ENCODE assay signal across 9 mouse cellular contexts in the genomic region with DNA sequence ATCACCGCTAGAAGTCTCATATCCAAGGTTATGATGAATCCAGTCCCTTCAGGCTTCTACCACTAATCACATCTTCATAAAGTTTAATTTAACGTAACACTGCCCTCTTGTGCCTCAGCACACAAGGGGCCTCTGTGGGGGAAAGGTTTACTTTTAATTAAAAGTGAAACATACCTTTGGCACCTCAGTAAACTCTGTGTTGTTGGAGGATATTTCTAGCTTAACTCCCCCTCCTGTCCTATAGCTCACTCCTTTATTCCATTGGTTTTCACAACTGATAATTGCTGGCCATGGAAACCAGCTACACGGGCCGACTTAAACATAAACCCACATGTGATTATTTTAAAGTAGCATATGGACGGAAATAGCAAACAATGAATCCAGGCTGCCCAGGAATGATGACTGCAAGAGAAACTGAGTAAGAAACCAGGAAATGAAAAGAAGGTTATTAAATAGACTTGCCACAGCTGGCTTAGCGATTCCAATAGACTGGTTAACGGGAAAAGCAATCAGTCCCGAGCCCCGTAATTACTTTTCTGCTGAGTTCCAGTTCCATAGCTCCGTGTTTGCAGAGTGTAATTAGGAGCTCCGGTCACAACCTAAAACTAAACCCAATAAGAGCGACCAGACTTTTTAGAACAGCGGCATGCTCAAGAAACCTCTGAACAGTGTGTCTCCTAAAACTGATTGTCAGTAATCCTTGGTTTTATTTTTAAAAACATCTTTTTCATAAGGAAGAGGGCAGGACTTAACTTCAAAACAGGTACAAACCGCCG.
A peak's percentile ranks its signal among the peaks of the same experiment; 100 is the strongest.
DNase-seq lines count a peak whose midpoint lies in the region; ATAC-seq lines count a peak whose summit lies in the region.
"Had no signal": no experiment of that assay in that cellular context is flagged by ENCODE, and none has a peak within 500 bp of the region (broad histone marks: within the 10 kb centered on the region; RNA-seq: fewer than 3 reads in every experiment).

No protein-coding gene starts in this region.

- H3K4me3 ChIP-seq in midbrain, embryonic 11.5 days (ENCODE audit: low read depth, low read length): no peak overlapping the region
- no peak overlapping the region for H3K4me3 ChIP-seq in midbrain, embryonic 10.5 days

- no peak overlapping the region for H3K4me2 ChIP-seq in midbrain, embryonic 11.5 days

- no peaks in the 10 kb centered on the region for H3K36me3 ChIP-seq in midbrain, embryonic 11.5 days (ENCODE audit: control insufficient read depth, insufficient read depth, low read length)
- no peaks in the 10 kb centered on the region for H3K36me3 ChIP-seq in midbrain, embryonic 10.5 days

- DNase-seq in cerebellum, adult 9-10 months: peak; percentile 0
- DNase-seq in cerebellum, adult 11 months: no peak
- peak; percentile 76 for DNase-seq in midbrain, embryonic 11.5 days (ENCODE audit: low spot score, missing footprints)
- DNase-seq in midbrain, embryonic 10.5 days (ENCODE audit: low spot score): no peak
- peak; percentile 4 to 22 for DNase-seq in kidney, adult 8-10 months
- DNase-seq in retina, embryonic 14.5 days (ENCODE audit: low spot score): peak; percentile 37
- DNase-seq in urinary bladder, postnatal 10 days (ENCODE audit: low spot score): no peak
- no peak for DNase-seq in urinary bladder, postnatal 4 days (ENCODE audit: low spot score in 2 of 2)

- no peak overlapping the region for H3K9ac ChIP-seq in midbrain, embryonic 11.5 days (ENCODE audit: low read length)

- WGBS in midbrain, embryonic 11.5 days: 61% methylated on average over 15 of the region's 15 CpGs
- 56% methylated on average over 15 of the region's 15 CpGs for WGBS in midbrain, embryonic 10.5 days

- no peak overlapping the region for H3K27ac ChIP-seq in midbrain, embryonic 11.5 days (ENCODE audit: low read depth, low read length)
- no peak overlapping the region for H3K27ac ChIP-seq in midbrain, embryonic 10.5 days (replicated peaks)
- H3K27ac ChIP-seq: macrophage had no signal

- ATAC-seq in midbrain, embryonic 11.5 days (ENCODE audit: low FRiP score): no peak

- H3K9me3 ChIP-seq in midbrain, embryonic 11.5 days (ENCODE audit: control insufficient read depth, low read length): no peaks in the 10 kb centered on the region
- no peaks in the 10 kb centered on the region for H3K9me3 ChIP-seq in midbrain, embryonic 10.5 days (replicated peaks)

- H3K4me1 ChIP-seq in midbrain, embryonic 11.5 days (ENCODE audit: control insufficient read depth, insufficient read depth, low read length): no peaks in the 10 kb centered on the region
- H3K4me1 ChIP-seq in midbrain, embryonic 10.5 days: peaks cover 8% of the 10 kb centered on the region; the same call in 1 of the 2 replicates

- no peaks in the 10 kb centered on the region for H3K27me3 ChIP-seq in midbrain, embryonic 11.5 days (ENCODE audit: control insufficient read depth, insufficient read depth, low read length)
- peaks cover 10% of the 10 kb centered on the region; the same call in 1 of the 2 replicates for H3K27me3 ChIP-seq in midbrain, embryonic 10.5 days (ENCODE audit: low read depth, poor library complexity, severe bottlenecking)

Comparison
In these comparisons a context has a peak if more than half of its experiments do, and no peak if none do; other contexts are left out.
1. DNase-seq: peak in cerebellum, adult 9-10 months (single experiment), midbrain, embryonic 11.5 days (single experiment), kidney, adult 8-10 months (2 of 2) and retina, embryonic 14.5 days (single experiment); none in cerebellum, adult 11 months (single experiment), midbrain, embryonic 10.5 days (single experiment), urinary bladder, postnatal 10 days (single experiment) and urinary bladder, postnatal 4 days (0 of 2).